Mouse (Mus musculus) cortical plate, adult 2 months (tissue): Measurements from ENCODE around the gene Tex101. TPM values are rescaled to one million over a fixed set of nuclear protein-coding genes. Genes with fewer than 3 reads are reported as not detected.

Experiments used
- H3K27ac ChIP-seq: fragments of 200-500 bp; 2 replicates; pipeline ENCODE4 v1.5.1; 2012; ENCODE audit warnings: low read length, control low read depth, inconsistent platforms; ENCODE audit not compliant: insufficient read depth
- H3K4me1 ChIP-seq: fragments of 200-500 bp; 2 replicates; pipeline ENCODE4 v1.6.1; 2011; ENCODE audit warnings: low read length; ENCODE audit not compliant: control insufficient read depth, insufficient read depth
- H3K4me3 ChIP-seq: fragments of 200-500 bp; 2 replicates; pipeline ENCODE4 v1.5.1; 2011; ENCODE audit warnings: mild to moderate bottlenecking, low read length, control low read depth; ENCODE audit not compliant: insufficient read depth
- CTCF ChIP-seq: fragments of 200-500 bp; IDR thresholded peaks from 2 replicates; pipeline ENCODE4 v1.5.1; 2011; ENCODE audit warnings: mild to moderate bottlenecking, control low read depth, low read length; ENCODE audit not compliant: insufficient read depth; ENCODE audit errors: extremely low read depth
- POLR2A ChIP-seq: fragments of 200-500 bp; IDR thresholded peaks from 2 replicates; pipeline ENCODE4 v1.6.1; 2011; ENCODE audit warnings: mild to moderate bottlenecking, low read length, control low read depth; ENCODE audit not compliant: insufficient read depth; ENCODE audit errors: extremely low read depth
- polyA plus RNA-seq: library from polyadenylated mRNA; depleted of rRNA; stranded (reverse); fragments of >200 nt; gene quantifications from 2 replicates; pipeline ENCODE4 v1.2.3, GENCODE M21; 2012

Tex101 gene
- polyA plus RNA-seq, 1 experiment = not detected

GRCm38 (mm10) chr7:24661118-24661904 is 15.2 kb downstream of the Tex101 start:
- no peaks in the 10 kb centered on the region for H3K4me1 ChIP-seq
- no peak for TF ChIP-seq CTCF
- TF ChIP-seq POLR2A = no peak
- no peak overlapping the region for H3K27ac ChIP-seq
- no peak overlapping the region for H3K4me3 ChIP-seq

DNA sequence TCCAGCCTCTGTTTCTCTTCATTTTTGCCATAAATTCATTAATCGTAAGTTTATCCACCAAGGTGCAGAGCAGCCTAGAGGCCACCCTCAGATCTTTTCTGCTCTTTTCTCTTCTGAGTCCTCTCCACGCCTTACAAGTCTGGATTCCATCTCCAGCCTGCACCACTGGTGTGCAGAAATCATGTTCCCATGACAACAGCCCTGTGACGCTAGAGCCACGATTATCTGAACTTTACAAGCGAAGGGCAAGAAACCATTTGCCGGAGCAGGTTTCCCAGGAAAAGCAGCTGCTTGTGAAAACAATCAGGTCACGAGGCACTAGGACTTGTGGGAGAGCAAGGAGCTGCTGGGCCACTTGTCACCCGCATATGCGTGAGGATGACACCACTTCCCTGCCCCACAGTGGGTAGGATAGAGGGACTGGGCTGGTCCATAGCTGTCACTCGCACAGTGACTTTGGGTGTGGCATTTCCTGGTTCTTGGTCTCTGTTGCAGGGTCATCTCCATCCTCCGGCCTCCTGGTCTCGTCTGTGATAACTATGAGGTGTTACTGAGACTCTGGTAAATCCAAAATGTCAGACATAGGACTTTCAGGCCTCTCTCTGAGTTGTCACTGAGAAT is 16.6 kb downstream of the Tex101 start:
- Histone ChIP-seq H3K27ac (no peak overlapping the region), H3K4me1 (no peaks in the 10 kb centered on the region), H3K4me3 (no peak overlapping the region)
- TF ChIP-seq CTCF = no peak
- TF ChIP-seq POLR2A = no peak

- TF ChIP-seq CTCF (peak; percentile 68), POLR2A (no peak)
- Histone ChIP-seq H3K27ac (no peak overlapping the region), H3K4me1 (no peaks in the 10 kb centered on the region), H3K4me3 (no peak overlapping the region)
Measured at GRCm38 (mm10) chr7:24653681-24654080, 22.8 kb downstream of the Tex101 start.

DNA sequence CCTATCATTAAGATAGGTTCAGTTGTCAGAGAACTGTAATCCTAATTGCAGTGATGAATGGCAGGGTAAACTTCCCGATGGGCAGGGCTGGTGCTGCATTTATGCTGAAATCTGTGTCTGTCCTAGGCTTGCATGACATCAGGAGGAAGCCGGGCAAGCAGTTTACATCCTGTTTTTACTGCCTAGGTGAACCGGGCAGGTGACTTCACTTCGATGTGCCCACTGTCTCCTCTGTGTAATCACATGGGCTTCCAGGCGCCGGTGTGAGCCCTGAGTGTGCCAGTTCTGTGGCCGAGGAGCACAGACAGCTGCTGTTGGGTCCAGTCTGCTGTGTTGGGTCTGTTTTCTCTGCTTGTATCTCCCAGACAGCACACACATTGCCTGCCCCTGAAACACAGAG is 30.0 kb downstream of the Tex101 start:
- no peak for TF ChIP-seq POLR2A
- TF ChIP-seq CTCF = no peak
- Histone ChIP-seq H3K4me3 (no peak overlapping the region), H3K27ac (no peak overlapping the region), H3K4me1 (no peaks in the 10 kb centered on the region; the same call in 1 of the 2 replicates)

DNA sequence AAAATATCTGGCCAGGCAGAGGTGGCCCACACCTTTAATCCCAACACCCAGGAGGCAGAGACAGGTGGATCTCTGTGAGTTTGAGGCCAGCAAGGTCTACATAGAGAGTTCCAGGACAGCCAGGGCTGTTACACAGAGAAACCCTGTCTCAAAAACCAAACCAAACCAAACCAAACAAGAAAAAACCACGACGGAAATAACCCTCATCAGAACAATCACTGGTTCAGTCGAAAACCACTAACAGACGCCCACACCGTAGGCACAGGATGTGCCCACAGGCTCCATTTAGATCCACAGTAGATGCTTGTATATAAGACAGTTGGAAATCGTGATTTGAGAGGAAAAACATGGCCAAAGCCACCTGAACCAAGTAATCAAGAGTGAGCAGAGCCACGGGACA is 31.5 kb downstream of the Tex101 start:
- Histone ChIP-seq H3K4me1 (no peaks in the 10 kb centered on the region; the same call in 1 of the 2 replicates), H3K4me3 (no peak overlapping the region)
- TF ChIP-seq POLR2A = no peak
- no peak for TF ChIP-seq CTCF

DNA sequence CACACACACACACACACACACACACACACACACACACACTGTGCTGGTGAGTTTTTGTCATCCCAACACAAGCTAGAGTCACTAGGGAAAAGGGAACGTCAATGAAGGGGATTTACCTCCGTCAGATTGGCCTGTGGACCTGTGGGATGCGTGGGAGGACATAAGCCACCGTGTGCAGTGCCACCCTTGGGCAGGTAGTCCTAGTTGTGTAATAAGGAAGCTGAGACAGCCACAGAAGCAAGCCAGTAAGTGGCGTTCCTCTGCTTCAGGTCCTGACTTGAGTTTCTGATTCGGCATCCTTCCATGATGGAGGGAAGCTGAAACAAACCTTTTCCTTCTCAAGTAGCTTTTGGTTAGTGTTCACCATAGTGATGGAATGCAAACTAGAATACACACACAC is 32.0 kb downstream of the Tex101 start:
- TF ChIP-seq CTCF = no peak
- no peak for TF ChIP-seq POLR2A
- no peaks in the 10 kb centered on the region; the same call in 1 of the 2 replicates for H3K4me1 ChIP-seq
- H3K4me3 ChIP-seq = no peak overlapping the region
- H3K27ac ChIP-seq = no peak overlapping the region

More for the DNA sequence above, 31.5 kb downstream of the Tex101 start:
- no peak overlapping the region for H3K27ac ChIP-seq

GRCm38 (mm10) chr7:24642491-24642890 is 34.0 kb downstream of the Tex101 start:
- Histone ChIP-seq H3K4me3 (no peak overlapping the region), H3K4me1 (no peaks in the 10 kb centered on the region; the same call in 1 of the 2 replicates), H3K27ac (no peak overlapping the region)
- TF ChIP-seq CTCF (peak; percentile 53), POLR2A (no peak)

GRCm38 (mm10) chr7:24640450-24640849 is 36.0 kb downstream of the Tex101 start:
- TF ChIP-seq CTCF (no peak), POLR2A (no peak)
- H3K4me3 ChIP-seq = no peak overlapping the region
- no peak overlapping the region for H3K27ac ChIP-seq
- H3K4me1 ChIP-seq = no peaks in the 10 kb centered on the region; the same call in 1 of the 2 replicates

GRCm38 (mm10) chr7:24638026-24638856 is 38.2 kb downstream of the Tex101 start:
- Histone ChIP-seq H3K4me1 (no peaks in the 10 kb centered on the region), H3K4me3 (no peak overlapping the region), H3K27ac (no peak overlapping the region)
- TF ChIP-seq POLR2A (no peak), CTCF (no peak)
